Mouse (Mus musculus) heart, embryonic 15.5 days (tissue): Measurements from ENCODE around the gene Ttyh3. TPM values are rescaled to one million over a fixed set of nuclear protein-coding genes. Genes with fewer than 3 reads are reported as not detected.

Experiments
- ATAC-seq: fragments of 200-750 bp; cut with Nextera tagmentation; replicated peaks from 2 replicates; pipeline ENCODE4 v1.8.0; 2017; ENCODE audit warnings: low read depth, moderate TSS enrichment; ENCODE audit not compliant: insufficient number of reproducible peaks, insufficient read depth, low FRiP score
- H3K27ac ChIP-seq: fragments of 300-500 bp; sonication (generic); 2 replicates; pipeline ENCODE4 v1.5.1; 2015; ENCODE audit warnings: mild to moderate bottlenecking, inconsistent platforms
- H3K27me3 ChIP-seq: fragments of 300-500 bp; sonication (generic); 2 replicates; pipeline ENCODE4 v1.6.1; 2015; ENCODE audit warnings: inconsistent platforms
- H3K36me3 ChIP-seq: fragments of 300-500 bp; sonication (generic); 2 replicates; pipeline ENCODE4 v1.6.1; 2015; ENCODE audit warnings: mild to moderate bottlenecking, inconsistent platforms
- H3K4me1 ChIP-seq: fragments of 300-500 bp; sonication (generic); replicated peaks from 2 replicates; pipeline ENCODE4 v1.6.1; 2015; ENCODE audit warnings: inconsistent platforms
- H3K4me2 ChIP-seq: fragments of 300-500 bp; sonication (generic); 2 replicates; pipeline ENCODE4 v1.6.1; 2015; ENCODE audit warnings: inconsistent platforms, mild to moderate bottlenecking, moderate library complexity
- H3K4me3 ChIP-seq: fragments of 300-500 bp; sonication (generic); 2 replicates; pipeline ENCODE4 v1.5.1; 2015; ENCODE audit warnings: mild to moderate bottlenecking, inconsistent platforms
- H3K9ac ChIP-seq: fragments of 300-500 bp; sonication (generic); 2 replicates; pipeline ENCODE4 v1.6.1; 2015; ENCODE audit warnings: mild to moderate bottlenecking, inconsistent platforms
- H3K9me3 ChIP-seq: fragments of 300-500 bp; sonication (generic); replicated peaks from 2 replicates; pipeline ENCODE4 v1.6.1; 2016; ENCODE audit warnings: inconsistent platforms
- WGBS: fragments of 180-500 bp; shearing (Covaris S2); methylation state at CpG from one replicate; pipeline ENCODE4 v1.1.7; 2015; ENCODE audit warnings: mixed read lengths; 5-methylcytosine and 5-hydroxymethylcytosine counted together
- polyA plus RNA-seq: library from polyadenylated mRNA; unstranded; fragments of >200 nt; fragmentation: Nextera tagmentation; extraction: Ambion mirVana; gene quantifications from 2 replicates; pipeline ENCODE4 v1.2.1, GENCODE M21; 2015

The Ttyh3 gene
- polyA plus RNA-seq, 1 experiment from 2014 or later = 20.3 TPM

DNA sequence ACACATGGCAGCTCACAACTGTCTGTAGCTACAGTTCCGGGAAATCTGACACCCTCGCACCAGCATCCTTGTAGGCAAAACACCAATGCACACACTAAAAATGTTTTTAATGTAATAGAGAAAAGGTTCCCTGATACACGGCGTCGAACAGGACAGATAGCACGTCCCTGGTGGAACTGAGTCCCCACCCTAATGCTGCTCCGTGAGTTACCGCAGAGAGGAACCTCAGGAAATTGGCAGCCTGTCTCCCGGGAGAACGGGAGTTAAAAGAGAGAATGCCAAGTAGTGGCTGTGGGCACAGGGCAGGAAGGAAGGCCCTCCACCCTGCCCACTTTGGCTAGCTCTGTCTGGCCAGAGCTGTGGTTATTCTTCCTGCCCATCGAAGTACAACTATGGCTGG, 2.4 kb upstream of the Ttyh3 start:
- Histone ChIP-seq H3K36me3 (no peaks in the 10 kb centered on the region), H3K4me3 (no peak overlapping the region), H3K9me3 (no peaks in the 10 kb centered on the region), H3K4me1 (peaks cover 48% of the 10 kb centered on the region), H3K27me3 (no peaks in the 10 kb centered on the region), H3K27ac (no peak overlapping the region), H3K4me2 (no peak overlapping the region), H3K9ac (no peak overlapping the region)
- no peak for ATAC-seq
- WGBS = 69% methylated on average over 11 of the region's 11 CpGs

GRCm38 (mm10) chr5:140649881-140650414, 1.1 kb upstream of the Ttyh3 start:
- H3K36me3 ChIP-seq = no peaks in the 10 kb centered on the region
- WGBS = 69% methylated on average over 7 of the region's 7 CpGs
- H3K4me3 ChIP-seq = no peak overlapping the region
- no peaks in the 10 kb centered on the region for H3K9me3 ChIP-seq
- peak overlapping the region; percentile 87; the same call in 1 of the 2 replicates for H3K4me2 ChIP-seq
- no peak for ATAC-seq
- H3K27me3 ChIP-seq = no peaks in the 10 kb centered on the region
- peaks cover 61% of the 10 kb centered on the region for H3K4me1 ChIP-seq
- H3K27ac ChIP-seq = no peak overlapping the region
- no peak overlapping the region for H3K9ac ChIP-seq

DNA sequence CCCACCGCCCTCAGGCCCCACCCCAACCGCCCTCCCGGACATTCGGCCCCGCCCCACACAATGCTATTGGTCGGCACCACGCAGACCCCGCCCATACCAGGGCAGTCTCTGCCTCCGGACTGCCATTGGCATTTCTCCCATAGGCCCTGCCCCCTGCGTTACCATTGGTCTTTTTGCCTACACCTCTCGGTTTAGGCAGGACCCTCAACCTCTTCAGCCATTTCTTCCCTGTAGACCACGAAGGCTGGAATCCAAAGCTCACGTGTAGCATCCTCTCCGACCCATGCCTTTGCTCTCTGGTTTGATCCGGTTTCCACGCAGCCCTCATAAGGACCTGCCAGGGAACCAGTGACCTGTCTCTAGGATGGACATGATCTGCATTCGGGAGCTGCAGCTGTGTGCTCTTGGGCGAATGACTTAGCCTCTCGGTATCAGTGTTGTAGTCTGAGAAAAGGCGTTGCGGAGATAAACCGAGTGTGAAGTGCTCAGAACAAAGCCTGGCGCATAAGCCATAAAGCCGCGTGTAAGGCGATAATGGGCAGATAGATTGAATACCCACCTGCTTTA, 353 bp upstream of the Ttyh3 start:
- 5% methylated on average over 26 of the region's 26 CpGs for WGBS
- Histone ChIP-seq H3K36me3 (no peaks in the 10 kb centered on the region), H3K9me3 (no peaks in the 10 kb centered on the region), H3K27me3 (no peaks in the 10 kb centered on the region), H3K4me2 (peak overlapping the region; percentile 87), H3K4me1 (peaks cover 68% of the 10 kb centered on the region), H3K27ac (peak overlapping the region; percentile 45; the same call in 1 of the 2 replicates), H3K4me3 (peak overlapping the region; percentile 78), H3K9ac (peak overlapping the region; percentile 44; the same call in 1 of the 2 replicates)
- ATAC-seq = peak; percentile 90

DNA sequence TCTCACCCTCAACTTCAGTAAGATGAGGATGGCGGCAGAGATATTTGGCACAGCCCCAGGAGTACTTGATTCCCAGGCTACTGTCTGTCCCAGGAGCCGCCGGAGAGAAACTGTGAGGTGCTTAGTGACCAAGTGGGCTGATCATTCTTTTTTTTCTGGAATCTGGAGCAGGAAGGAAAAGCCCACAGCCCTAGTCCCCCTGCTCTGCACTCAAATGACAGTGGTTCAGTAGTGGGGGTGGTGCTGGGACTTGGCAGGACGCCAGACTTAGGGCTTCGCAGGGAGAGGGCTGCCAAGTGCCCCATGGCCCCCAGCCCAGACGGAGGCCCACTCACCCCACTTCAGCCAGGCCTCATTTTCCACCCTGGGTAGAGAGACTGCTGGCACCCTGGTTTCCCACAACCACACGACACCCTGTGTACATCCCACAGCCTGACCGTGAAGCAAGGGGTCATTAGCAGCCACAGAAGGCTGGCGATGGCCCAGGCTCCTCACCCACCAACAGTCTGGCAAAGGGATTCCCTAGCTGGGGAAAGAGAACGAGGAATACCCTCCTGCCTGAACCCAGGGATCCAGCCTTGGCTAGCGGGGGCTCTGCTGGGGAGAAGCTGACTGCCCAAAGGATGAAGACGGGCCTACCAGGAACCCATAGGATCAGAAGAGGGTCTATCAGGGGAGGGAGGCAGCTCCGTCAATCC, 861 bp downstream of the Ttyh3 start:
- Histone ChIP-seq H3K27me3 (no peaks in the 10 kb centered on the region), H3K9me3 (no peaks in the 10 kb centered on the region), H3K4me3 (peak overlapping the region; percentile 78), H3K4me2 (peak overlapping the region; percentile 87), H3K4me1 (peaks cover 73% of the 10 kb centered on the region), H3K27ac (peak overlapping the region; percentile 88), H3K9ac (peak overlapping the region; percentile 94), H3K36me3 (no peaks in the 10 kb centered on the region)
- WGBS = 1% methylated on average over 13 of the region's 13 CpGs
- ATAC-seq = peak; percentile 12

DNA sequence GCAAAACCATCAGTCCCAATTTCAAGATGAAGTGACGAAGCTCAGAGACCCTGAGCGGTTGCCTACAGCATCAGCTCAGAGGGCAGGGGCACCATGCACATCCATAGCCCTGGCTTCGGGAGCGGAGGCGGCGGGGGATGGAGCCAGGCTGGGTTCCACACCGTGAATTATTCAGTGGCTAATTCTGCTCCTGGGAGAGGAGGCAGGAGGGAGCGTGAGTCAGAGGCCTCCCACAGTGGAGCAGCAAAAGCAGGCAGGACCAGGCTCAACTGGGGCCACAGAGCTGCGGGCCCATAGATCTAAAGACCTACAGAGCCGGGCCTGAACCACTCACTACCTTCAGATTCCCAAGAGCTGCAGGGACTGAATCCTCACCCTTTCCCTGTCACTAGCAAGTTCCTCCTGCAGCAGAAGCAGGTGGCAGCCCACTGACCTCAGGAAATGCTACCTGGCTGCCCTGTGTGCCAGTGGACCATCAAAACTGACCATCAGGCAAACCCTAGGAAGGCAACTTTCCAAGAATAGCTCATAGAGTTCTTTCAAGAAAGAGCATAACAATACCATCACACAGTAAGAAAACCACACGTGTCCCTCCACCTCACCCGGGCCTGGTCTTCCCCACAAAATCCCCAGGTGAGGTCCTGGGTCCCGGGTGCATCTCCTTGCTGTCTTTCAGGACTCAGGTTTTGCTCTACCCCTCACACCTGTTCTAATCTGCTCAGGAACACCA, 1.6 kb downstream of the Ttyh3 start:
- Histone ChIP-seq H3K9me3 (no peaks in the 10 kb centered on the region), H3K4me3 (peak overlapping the region; percentile 78), H3K9ac (peak overlapping the region; percentile 94), H3K27ac (peak overlapping the region; percentile 88), H3K4me2 (peak overlapping the region; percentile 87), H3K4me1 (peaks cover 71% of the 10 kb centered on the region), H3K27me3 (no peaks in the 10 kb centered on the region), H3K36me3 (no peaks in the 10 kb centered on the region)
- no peak for ATAC-seq
- WGBS = 55% methylated on average over 13 of the region's 13 CpGs

DNA sequence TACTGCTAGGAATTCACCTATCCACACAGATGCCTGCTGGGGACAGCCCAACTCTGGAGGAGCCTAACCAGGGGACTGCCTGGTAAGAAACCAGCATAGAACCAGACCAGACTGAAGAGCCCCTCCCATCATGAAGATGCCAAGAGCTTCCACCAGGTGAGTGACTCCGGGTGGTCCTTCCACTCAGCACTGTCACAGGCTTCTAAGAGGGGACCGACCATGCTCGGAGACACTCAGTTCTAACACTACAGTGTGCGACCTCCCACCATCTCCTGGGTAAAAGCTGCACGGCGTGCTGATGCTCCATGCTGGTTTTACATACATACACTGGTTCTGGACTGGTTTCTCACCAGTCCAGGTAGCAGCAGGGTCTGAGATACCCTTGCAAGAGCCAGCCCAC, 2.7 kb downstream of the Ttyh3 start:
- H3K27ac ChIP-seq = no peak overlapping the region
- H3K36me3 ChIP-seq = no peaks in the 10 kb centered on the region
- H3K9ac ChIP-seq = peak overlapping the region; percentile 94; the same call in 1 of the 2 replicates
- WGBS = 89% methylated on average over 6 of the region's 6 CpGs
- no peaks in the 10 kb centered on the region for H3K9me3 ChIP-seq
- ATAC-seq = no peak
- peak overlapping the region; percentile 87; the same call in 1 of the 2 replicates for H3K4me2 ChIP-seq
- H3K4me1 ChIP-seq = peaks cover 73% of the 10 kb centered on the region
- no peaks in the 10 kb centered on the region for H3K27me3 ChIP-seq
- no peak overlapping the region for H3K4me3 ChIP-seq

DNA sequence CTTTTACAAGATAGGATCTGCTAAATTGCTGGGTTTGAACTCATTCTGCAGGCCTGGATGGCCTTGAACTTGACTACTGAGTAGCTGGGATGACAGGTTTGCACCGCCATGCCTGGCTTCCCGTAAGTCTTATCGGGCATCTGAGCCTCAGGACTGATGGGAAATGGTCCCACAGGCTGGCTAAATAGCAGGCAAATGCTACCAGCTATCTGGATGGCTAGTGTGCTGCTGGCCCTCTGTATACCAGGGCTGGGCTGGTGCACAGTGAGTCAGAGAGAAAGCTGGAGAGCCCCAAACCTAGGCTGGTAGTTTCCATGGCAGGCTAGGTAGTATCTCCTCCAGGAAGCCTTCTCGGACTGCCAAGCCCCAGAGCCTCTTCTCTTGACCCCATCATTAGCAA, 3.4 kb downstream of the Ttyh3 start:
- H3K27ac ChIP-seq = peak overlapping the region; percentile 51
- H3K9ac ChIP-seq = no peak overlapping the region
- H3K4me3 ChIP-seq = no peak overlapping the region
- WGBS = 76% methylated on average over 4 of the region's 4 CpGs
- no peaks in the 10 kb centered on the region for H3K36me3 ChIP-seq
- H3K4me2 ChIP-seq = no peak overlapping the region
- peaks cover 79% of the 10 kb centered on the region for H3K4me1 ChIP-seq
- no peaks in the 10 kb centered on the region for H3K27me3 ChIP-seq
- H3K9me3 ChIP-seq = no peaks in the 10 kb centered on the region
- no peak for ATAC-seq

DNA sequence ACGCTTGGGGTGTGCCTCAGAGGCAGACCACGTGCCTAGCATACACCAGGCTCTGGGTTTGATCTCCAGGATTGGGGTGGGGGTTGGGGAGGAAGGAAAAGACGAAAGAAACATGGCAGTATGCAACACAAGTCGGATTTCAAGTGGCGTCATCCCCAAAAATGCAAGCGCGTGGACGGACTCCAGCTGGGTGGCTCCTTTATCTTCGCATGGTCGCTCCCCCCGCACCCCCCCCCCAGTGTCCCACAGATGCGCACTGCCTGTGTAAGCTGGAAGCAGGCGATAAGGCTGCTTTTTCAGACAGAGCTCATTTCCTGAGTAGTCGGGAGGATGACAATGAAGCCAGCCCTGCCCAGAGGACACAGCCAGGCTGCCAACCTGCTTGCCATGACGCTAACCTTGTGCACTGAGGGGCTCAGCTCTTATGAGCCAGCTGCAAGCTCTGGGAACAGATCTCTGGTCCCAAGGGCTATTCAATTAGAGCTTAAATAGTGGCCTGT, 4.1 kb downstream of the Ttyh3 start:
- H3K4me3 ChIP-seq = no peak overlapping the region
- H3K27ac ChIP-seq = peak overlapping the region; percentile 51
- 56% methylated on average over 15 of the region's 15 CpGs for WGBS
- H3K4me1 ChIP-seq = peaks cover 85% of the 10 kb centered on the region
- H3K36me3 ChIP-seq = no peaks in the 10 kb centered on the region
- H3K9ac ChIP-seq = no peak overlapping the region
- H3K9me3 ChIP-seq = no peaks in the 10 kb centered on the region
- ATAC-seq = no peak
- no peak overlapping the region; the same call in 1 of the 2 replicates for H3K4me2 ChIP-seq
- H3K27me3 ChIP-seq = no peaks in the 10 kb centered on the region

DNA sequence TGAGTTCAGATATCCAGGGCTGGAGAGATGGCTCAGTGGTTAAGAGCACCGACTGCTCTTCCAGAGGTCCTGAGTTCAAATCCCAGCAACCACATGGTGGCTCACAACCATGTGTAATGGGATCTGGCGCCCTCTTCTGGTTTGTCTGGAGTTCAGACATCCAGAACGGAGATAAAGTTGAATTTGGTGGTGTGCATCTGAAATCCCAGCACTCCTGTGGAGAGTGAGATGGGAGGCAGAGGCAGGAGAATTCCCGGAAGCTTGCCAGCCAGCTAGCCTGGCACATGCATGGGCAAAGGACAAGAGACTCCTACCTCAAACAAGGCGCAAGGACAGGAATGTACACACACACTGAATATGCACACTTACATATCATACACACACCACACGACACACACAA, 4.6 kb downstream of the Ttyh3 start:
- Histone ChIP-seq H3K4me2 (no peak overlapping the region; the same call in 1 of the 2 replicates), H3K4me3 (no peak overlapping the region), H3K4me1 (peaks cover 85% of the 10 kb centered on the region)

GRCm38 (mm10) chr5:140642076-140642475, 6.8 kb downstream of the Ttyh3 start:
- Histone ChIP-seq H3K4me3 (no peak overlapping the region), H3K9me3 (no peaks in the 10 kb centered on the region), H3K27ac (peak overlapping the region; percentile 70), H3K4me1 (peaks cover 74% of the 10 kb centered on the region), H3K27me3 (no peaks in the 10 kb centered on the region), H3K4me2 (no peak overlapping the region), H3K36me3 (no peaks in the 10 kb centered on the region), H3K9ac (0 out of 2 replicates have a peak overlapping the region, but pooled peaks have one; percentile 13)
- WGBS = 45% methylated on average over 3 of the region's 3 CpGs
- no peak for ATAC-seq

More for the DNA sequence above, 4.6 kb downstream of the Ttyh3 start:
- Histone ChIP-seq H3K36me3 (no peaks in the 10 kb centered on the region), H3K27me3 (no peaks in the 10 kb centered on the region), H3K9me3 (no peaks in the 10 kb centered on the region), H3K27ac (no peak overlapping the region), H3K9ac (no peak overlapping the region)
- ATAC-seq = no peak
- WGBS = 90% methylated on average over 6 of the region's 6 CpGs
